Mouse (Mus musculus) cerebellum, adult 2 months (tissue): ENCODE results near the gene Ethe1. TPM values are rescaled to one million over a fixed set of nuclear protein-coding genes. Genes with fewer than 3 reads are reported as not detected.

Experiments
- DNase-seq, 2 experiments: peaks; one replicate each; pipeline ENCODE4 v3.0.0; 2021
- H3K27ac ChIP-seq: fragments of 200-500 bp; 2 replicates; pipeline ENCODE4 v1.5.1; 2012; ENCODE audit warnings: low read length, control low read depth, inconsistent platforms; ENCODE audit not compliant: insufficient read depth
- H3K27me3 ChIP-seq: fragments of 200-500 bp; 2 replicates; pipeline ENCODE4 v1.6.1; 2012; ENCODE audit warnings: inconsistent platforms, mild to moderate bottlenecking, low read length, moderate library complexity; ENCODE audit not compliant: control insufficient read depth, insufficient read depth
- H3K4me1 ChIP-seq: fragments of 200-500 bp; 2 replicates; pipeline ENCODE4 v1.6.1; 2011; ENCODE audit warnings: low read length; ENCODE audit not compliant: control insufficient read depth, insufficient read depth
- H3K4me3 ChIP-seq: fragments of 200-500 bp; replicated peaks from 2 replicates; pipeline ENCODE3; 2011; ENCODE audit warnings: mild to moderate bottlenecking, low read depth, low read length, control low read depth; ENCODE audit not compliant: insufficient read depth
- CTCF ChIP-seq: fragments of 200-500 bp; IDR thresholded peaks from 2 replicates; pipeline ENCODE4 v1.5.1; 2011; ENCODE audit warnings: low read depth, mild to moderate bottlenecking, control low read depth, low read length, moderate library complexity, borderline replicate concordance; ENCODE audit not compliant: insufficient read depth
- POLR2A ChIP-seq: fragments of 200-500 bp; IDR thresholded peaks from 2 replicates; pipeline ENCODE4 v1.6.1; 2011; ENCODE audit warnings: low read length, control low read depth, borderline replicate concordance; ENCODE audit not compliant: insufficient read depth
- WGBS: fragments of 180-500 bp; shearing (Covaris S2); methylation state at CpG from one replicate; pipeline ENCODE4 v1.1.7; 2018; 5-methylcytosine and 5-hydroxymethylcytosine counted together
- polyA plus RNA-seq: library from polyadenylated mRNA; depleted of rRNA; stranded (reverse); fragments of >200 nt; gene quantifications from 2 replicates; pipeline ENCODE4 v1.2.3, GENCODE M21; 2012

Gene Ethe1
- polyA plus RNA-seq, 1 experiment: 28.0 TPM

GRCm38 (mm10) chr7:24546634-24547389 is 40.5 kb upstream of the Ethe1 start:
- Histone ChIP-seq H3K4me1 (no peaks in the 10 kb centered on the region; the same call in 1 of the 2 replicates), H3K27ac (peak overlapping the region; percentile 26; the same call in 1 of the 2 replicates), H3K4me3 (peak overlapping the region; percentile 81), H3K27me3 (no peaks in the 10 kb centered on the region)
- TF ChIP-seq POLR2A (peak; percentile 41; the same call in 1 of the 2 replicates), CTCF (no peak)
- WGBS: under 1% methylated on average over 57 of the region's 57 CpGs
- DNase-seq: peak; percentile 99 to 100

GRCm38 (mm10) chr7:24547534-24548036 is 39.8 kb upstream of the Ethe1 start:
- no peak for DNase-seq
- Histone ChIP-seq H3K4me1 (no peaks in the 10 kb centered on the region; the same call in none of the 2 replicates), H3K27ac (no peak overlapping the region), H3K27me3 (no peaks in the 10 kb centered on the region), H3K4me3 (peak overlapping the region; percentile 81)
- TF ChIP-seq POLR2A (no peak), CTCF (no peak)
- 8% methylated on average over 13 of the region's 13 CpGs for WGBS

- TF ChIP-seq CTCF: no peak
- TF ChIP-seq POLR2A: no peak
- 75% methylated on average over 12 of the region's 12 CpGs for WGBS
- H3K4me3 ChIP-seq: no peak overlapping the region
- no peak overlapping the region for H3K27ac ChIP-seq
- no peaks in the 10 kb centered on the region; the same call in none of the 2 replicates for H3K4me1 ChIP-seq
- H3K27me3 ChIP-seq: no peaks in the 10 kb centered on the region
- no peak for DNase-seq
These were observed 35.2 kb upstream of the Ethe1 start for GRCm38 (mm10) chr7:24551985-24552759.

- H3K4me3 ChIP-seq: no peak overlapping the region
- WGBS: 90% methylated on average over 10 of the region's 10 CpGs
- no peaks in the 10 kb centered on the region; the same call in 1 of the 2 replicates for H3K4me1 ChIP-seq
- H3K27me3 ChIP-seq: no peaks in the 10 kb centered on the region
- no peak for TF ChIP-seq CTCF
- TF ChIP-seq POLR2A: no peak
- no peak for DNase-seq
- no peak overlapping the region for H3K27ac ChIP-seq
These were observed 31.6 kb upstream of the Ethe1 start for GRCm38 (mm10) chr7:24555786-24556185.

- no peaks in the 10 kb centered on the region for H3K4me1 ChIP-seq
- H3K27ac ChIP-seq: no peak overlapping the region
- no peak for DNase-seq
- no peaks in the 10 kb centered on the region for H3K27me3 ChIP-seq
- 86% methylated on average over 4 of the region's 4 CpGs for WGBS
- H3K4me3 ChIP-seq: no peak overlapping the region
- TF ChIP-seq CTCF (no peak), POLR2A (no peak)
These were observed 25.9 kb upstream of the Ethe1 start for GRCm38 (mm10) chr7:24561450-24561849.

GRCm38 (mm10) chr7:24563191-24563836 is 24.0 kb upstream of the Ethe1 start:
- 85% methylated on average over 8 of the region's 8 CpGs for WGBS
- no peaks in the 10 kb centered on the region for H3K27me3 ChIP-seq
- TF ChIP-seq POLR2A: no peak
- TF ChIP-seq CTCF: no peak
- H3K4me3 ChIP-seq: no peak overlapping the region
- DNase-seq: no peak
- H3K4me1 ChIP-seq: no peaks in the 10 kb centered on the region
- H3K27ac ChIP-seq: no peak overlapping the region

- WGBS: 84% methylated on average over 4 of the region's 4 CpGs
- no peak overlapping the region for H3K4me3 ChIP-seq
- no peak overlapping the region for H3K27ac ChIP-seq
- no peak for DNase-seq
- no peak for TF ChIP-seq CTCF
- no peak for TF ChIP-seq POLR2A
- H3K4me1 ChIP-seq: no peaks in the 10 kb centered on the region
- no peaks in the 10 kb centered on the region for H3K27me3 ChIP-seq
These were observed 23.5 kb upstream of the Ethe1 start for GRCm38 (mm10) chr7:24563837-24564206.
